Mouse (Mus musculus): ENCODE measurements around the gene Gm38392.
A peak's percentile ranks its signal among the peaks of the same experiment; 100 is the strongest.
"Not testable (repeated sequence)": the region's sequence is repeated elsewhere in the genome, so short reads cannot be mapped to it uniquely, and the experiment has no call there.

Gene Gm38392

GRCm38 (mm10) chr3:88287110-88287509, at the start of gene Gm38392:
Gene Gm38392 (minus strand): TSS chr3:88287210.
- no peak for DNase-seq (ENCODE audit: low spot score in 2 of 2)

GRCm38 (mm10) chr3:88336058-88337013, 49.3 kb upstream of the Gm38392 start, which contains the start of the genes Tmem79 and Smg5:
Gene Tmem79 (minus strand): TSS chr3:88336148.
Gene Smg5 (plus strand): TSS chr3:88336260.
- peak; percentile 92 for DNase-seq (ENCODE audit: low spot score in 2 of 2)

- no peak for DNase-seq (ENCODE audit: low spot score in 2 of 2)
Measured at GRCm38 (mm10) chr3:88335436-88336053, 48.5 kb upstream of the Gm38392 start.

DNA sequence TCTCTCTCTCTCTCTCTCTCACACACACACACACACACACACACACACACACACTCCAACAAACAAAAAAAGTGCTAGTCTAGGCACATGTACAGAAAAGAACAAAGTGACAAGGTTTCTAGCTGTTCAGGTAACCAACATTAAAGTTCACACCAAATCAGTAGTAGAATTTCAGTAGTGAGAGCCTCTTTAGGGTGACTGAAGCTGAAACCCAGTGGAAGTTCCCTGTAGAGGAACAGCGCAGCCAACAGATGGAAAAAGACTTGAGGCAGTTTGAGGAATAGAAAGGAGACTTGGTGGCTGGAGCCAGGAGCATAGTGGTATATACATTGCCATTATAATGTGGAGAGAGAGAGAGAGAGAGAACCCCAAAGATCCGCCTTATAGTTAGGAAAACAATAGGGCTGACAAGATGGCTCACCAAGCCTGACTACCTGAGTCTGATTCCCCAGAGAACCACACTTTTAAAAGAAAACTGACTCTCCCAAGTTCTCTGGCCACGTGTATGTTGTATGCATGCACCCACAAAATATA, 48.0 kb upstream of the Gm38392 start:
- DNase-seq (ENCODE audit: low spot score in 2 of 2): no peak

DNA sequence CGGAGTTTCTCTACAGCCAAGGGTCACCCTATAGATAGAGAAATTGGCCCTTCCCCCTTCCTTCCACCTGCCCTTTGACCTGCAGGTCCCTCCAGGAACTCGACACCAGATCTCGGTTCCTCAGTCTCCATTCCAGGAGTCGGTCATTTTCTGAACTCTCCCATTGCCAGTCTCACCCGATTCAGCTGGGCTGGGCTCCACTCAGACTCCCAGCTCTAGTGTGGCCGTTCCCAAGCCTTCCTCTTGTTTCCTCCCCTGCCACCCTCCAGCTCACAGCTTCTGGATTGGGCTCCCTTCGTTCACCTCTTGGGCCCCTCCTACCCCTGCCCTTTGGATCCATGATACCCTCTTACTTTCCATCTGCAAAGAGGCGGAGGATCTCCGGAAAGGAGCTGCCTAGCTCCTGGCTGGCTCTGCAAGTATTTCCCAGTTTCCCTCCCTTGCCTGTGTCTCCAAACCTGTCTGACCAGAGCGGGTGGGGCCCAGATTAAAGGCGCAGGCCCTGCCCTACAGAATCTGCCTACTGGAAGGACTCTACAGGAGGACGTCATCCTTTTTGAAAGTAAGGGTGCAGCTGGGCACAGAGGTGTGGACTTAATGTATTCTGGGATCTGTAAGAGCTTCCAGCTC, 47.1 kb upstream of the Gm38392 start:
- DNase-seq (ENCODE audit: low spot score in 2 of 2): no peak

GRCm38 (mm10) chr3:88331282-88331681, 44.3 kb upstream of the Gm38392 start:
- DNase-seq (ENCODE audit: low spot score in 2 of 2): no peak

DNA sequence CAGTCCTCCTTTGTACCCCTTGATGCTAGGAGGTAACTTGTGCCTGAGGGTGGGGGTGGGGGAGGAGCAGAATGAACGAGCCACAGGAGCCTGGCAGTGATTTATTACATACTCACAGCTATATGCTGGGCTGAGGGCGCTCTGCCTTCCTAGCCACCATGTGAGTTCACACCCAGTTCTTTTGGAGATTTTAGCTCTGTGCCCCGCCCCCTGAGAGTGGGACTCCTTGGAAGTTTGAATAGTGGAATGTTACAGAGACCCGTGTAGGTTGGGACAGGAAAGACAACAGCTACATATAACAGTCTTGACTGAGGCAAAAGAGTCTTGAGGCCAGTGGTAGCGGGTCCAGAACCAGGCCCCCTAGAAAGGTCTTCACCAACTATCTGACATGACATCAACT, 41.9 kb upstream of the Gm38392 start:
- DNase-seq (ENCODE audit: low spot score in 2 of 2): no peak

DNA sequence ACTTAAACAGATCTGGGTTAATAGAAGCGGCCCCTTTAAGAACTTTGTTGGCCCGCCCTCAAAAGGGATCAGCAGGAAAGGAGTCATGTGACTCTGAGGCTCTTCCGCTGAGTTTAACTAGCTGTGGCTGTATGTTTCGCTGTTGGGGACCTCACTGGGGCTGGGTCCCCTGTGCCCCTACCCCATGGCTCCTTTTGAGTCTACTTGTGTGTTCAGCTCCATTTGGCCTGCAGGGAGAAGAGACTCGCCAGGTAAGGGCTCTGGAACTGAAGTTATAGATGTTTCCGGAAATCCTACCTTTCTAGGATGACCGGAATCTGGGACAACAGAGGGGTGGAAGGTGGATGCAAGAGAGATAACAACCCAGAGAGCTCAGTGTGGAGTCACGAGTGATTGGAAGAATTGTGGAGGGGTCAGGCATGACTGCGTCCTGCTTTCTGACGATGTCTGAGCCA, 38.0 kb upstream of the Gm38392 start, which contains the start of gene Glmp:
Gene Glmp (plus strand): TSS at position 73 of the 455 bp plus-strand sequence.
- peak in 1 of 2 experiments; percentile 30 for DNase-seq (ENCODE audit: low spot score in 2 of 2)

- DNase-seq (ENCODE audit: low spot score in 2 of 2): no peak
Measured at GRCm38 (mm10) chr3:88299172-88299571, 12.2 kb upstream of the Gm38392 start.

DNA sequence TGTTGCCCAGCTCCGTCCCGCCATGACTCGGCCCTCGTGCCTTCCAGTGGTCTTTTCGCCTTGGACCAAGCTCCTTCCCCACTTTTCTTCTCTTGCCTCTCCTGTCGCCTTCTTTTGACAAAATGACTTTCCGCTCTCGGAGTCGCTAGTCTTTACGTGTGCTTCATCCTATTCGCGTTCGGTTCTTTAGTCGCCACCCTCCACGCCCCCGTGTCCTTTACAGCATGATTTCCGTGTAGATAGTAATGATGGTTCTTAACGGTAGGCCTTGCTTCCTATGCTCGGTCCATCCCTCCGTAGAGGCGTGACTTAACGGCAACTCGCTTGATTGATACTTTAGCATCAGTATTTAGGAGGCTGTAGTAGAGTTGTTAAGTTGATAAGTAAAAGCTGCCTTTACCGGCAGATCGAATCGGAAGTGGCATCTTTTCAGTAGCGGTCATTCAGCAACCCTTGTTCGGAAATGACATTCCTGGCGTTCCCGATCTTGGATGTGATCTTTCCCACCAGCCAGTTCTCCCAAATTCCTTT, 10.4 kb upstream of the Gm38392 start:
- no peak for DNase-seq (ENCODE audit: low spot score in 2 of 2)

- DNase-seq (ENCODE audit: low spot score in 2 of 2): peak; percentile 82 to 91
Measured at GRCm38 (mm10) chr3:88296561-88297318, 9.7 kb upstream of the Gm38392 start, which contains the start of the genes Tsacc and Cct3. Gene Tsacc (minus strand): TSS chr3:88296999. Gene Cct3 (plus strand): TSS chr3:88297116.

- no peak for DNase-seq (ENCODE audit: low spot score in 2 of 2)
Measured at GRCm38 (mm10) chr3:88296110-88296560, 9.1 kb upstream of the Gm38392 start.

DNA sequence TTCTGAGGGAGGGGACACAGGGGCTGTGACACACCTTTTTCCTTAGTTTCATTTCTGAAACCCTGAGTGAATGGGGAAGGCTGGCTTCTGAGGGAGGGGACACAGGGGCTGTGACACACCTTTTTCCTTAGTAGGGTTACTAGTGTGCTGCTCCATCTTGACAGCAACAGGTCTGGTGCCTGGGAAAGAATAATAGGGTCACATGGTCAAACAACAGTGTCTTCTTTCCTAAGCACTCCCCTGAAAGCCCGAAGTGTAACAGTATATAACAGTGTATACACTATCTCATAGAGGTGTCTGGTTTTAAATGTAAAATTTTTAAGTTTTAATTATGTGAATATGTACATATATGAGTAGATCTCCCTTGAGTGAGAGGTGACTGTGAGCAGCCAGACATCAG, 8.3 kb upstream of the Gm38392 start:
- DNase-seq (ENCODE audit: low spot score in 2 of 2): not testable (repeated sequence)

GRCm38 (mm10) chr3:88291970-88292369, 5.0 kb upstream of the Gm38392 start:
- DNase-seq (ENCODE audit: low spot score in 2 of 2): no peak

- DNase-seq (ENCODE audit: low spot score in 2 of 2): not testable (repeated sequence)
Measured at GRCm38 (mm10) chr3:88288133-88288713, 1.2 kb upstream of the Gm38392 start.

DNA sequence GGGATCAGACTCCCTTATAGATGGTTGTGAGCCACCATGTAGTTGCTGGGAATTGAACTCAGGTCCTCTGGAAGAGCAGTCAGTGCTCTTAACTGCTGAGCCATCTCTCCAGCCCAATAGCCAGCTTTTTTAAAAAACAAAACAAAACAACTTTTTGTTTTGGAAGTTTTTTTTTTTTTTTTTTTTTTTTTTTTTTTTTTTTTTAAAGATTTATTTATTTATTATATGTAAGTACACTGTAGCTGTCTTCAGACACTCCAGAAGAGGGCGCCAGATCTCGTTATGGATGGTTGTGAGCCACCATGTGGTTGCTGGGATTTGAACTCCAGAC, 1.5 kb downstream of the Gm38392 start:
- DNase-seq (ENCODE audit: low spot score in 2 of 2): not testable (repeated sequence)

- not testable (repeated sequence) for DNase-seq (ENCODE audit: low spot score in 2 of 2)
Measured at GRCm38 (mm10) chr3:88284815-88285564, 2.0 kb downstream of the Gm38392 start.

DNA sequence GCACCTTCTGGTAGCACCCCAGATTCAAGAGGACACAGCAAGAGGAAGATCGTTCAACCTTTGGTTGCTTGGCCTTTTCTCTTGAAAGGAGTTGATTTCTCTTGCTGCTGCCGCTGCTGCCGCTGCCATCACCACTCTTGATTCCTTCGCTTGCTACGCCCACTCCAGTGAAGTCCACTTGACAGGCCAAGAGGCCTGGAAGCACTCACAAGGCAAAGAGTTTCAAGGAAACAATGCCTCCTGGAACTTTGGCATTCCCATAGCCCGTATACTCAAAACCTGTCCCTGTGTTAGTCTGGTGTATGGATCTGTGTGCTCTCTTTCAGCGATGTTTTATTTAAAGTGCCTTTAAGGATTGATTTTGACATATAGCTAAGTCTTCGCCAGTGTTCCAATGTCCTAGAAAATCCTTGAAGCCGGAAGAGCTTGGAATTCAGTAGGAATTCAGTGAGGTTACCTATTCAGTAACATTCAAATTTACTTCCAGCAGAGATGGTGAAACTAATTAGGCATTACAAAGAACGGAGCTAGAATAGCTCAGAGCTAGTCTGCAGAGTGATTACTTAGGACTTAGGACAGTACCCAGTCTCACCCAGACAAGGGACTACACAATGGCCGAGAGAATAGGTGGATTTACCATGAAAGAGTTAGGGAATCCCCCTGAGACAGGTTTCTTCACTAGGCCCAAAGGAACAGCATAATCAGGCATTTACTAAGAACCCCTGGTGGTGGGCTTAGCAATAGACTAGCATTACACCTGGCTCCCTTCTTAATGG, 5.7 kb downstream of the Gm38392 start:
- DNase-seq (ENCODE audit: low spot score in 2 of 2): not testable (repeated sequence)

GRCm38 (mm10) chr3:88280035-88280434, 7.0 kb downstream of the Gm38392 start:
- no peak for DNase-seq (ENCODE audit: low spot score in 2 of 2)
